Mouse (Mus musculus) thymus, postnatal 25 days (tissue): ENCODE measurements around the gene Dpt.
"Not testable (repeated sequence)": the region's sequence is repeated elsewhere in the genome, so short reads cannot be mapped to it uniquely, and the experiment has no call there.

ENCODE experiments used
- DNase-seq: peaks from one replicate; pipeline ENCODE4 v3.0.0; 2022

Gene Dpt

DNA sequence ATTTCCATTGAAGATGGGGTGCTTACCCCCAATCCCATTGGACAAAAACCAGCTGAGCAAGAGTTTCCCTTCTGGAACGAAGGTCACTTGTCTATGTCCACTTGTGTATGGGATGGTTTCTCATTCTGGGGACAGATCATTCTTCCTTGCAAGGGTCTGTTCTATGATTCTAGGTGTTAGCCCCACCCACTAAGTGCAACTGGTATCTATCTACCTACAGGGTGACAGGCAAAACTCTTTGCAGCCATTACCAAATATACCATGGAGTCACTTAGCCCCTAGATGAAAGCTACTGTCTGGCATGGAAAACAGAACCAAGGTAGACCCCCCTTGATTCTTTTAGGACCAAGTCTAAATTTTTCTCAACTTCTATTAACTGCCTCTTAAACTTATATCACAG lies 24.9 kb downstream of the Dpt start:
- DNase-seq = no peak

DNA sequence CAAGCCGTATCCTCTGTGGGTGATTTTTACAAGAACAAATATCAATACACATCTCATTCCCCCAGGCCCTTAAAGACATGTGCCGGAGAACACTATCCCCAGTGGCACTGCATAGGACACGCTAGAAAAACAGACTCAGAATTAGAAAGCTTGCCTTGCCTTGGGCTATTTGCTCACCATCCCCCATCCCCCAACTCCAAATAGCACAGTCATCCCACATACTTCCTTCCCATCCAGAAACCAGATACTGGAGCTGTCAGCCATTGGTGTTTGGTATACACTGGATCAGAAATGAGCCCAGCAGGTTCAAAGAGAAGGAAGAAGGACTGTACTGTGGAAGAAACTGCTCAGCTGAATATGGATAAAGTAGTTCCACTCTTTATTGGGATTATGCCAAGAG lies 25.4 kb downstream of the Dpt start:
- no peak for DNase-seq

DNA sequence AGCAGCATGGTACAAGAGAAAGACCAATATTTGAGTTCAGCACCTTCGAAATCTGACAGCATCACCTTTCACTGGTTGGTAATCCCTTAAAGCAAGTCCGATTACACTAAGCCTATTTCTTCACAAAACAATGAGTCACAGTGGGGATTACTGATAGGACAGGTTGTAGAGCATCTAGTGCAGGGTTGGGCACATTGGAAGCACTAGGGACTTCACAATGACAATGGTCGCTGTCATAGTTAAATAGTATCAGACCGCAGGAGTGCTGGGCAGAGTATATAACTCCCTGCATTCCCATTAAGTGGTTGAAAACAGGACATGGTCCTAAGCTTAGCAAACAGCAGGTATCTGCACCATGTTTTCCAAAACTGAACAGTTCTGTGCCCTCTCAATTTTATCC lies 25.8 kb downstream of the Dpt start:
- DNase-seq = no peak

DNA sequence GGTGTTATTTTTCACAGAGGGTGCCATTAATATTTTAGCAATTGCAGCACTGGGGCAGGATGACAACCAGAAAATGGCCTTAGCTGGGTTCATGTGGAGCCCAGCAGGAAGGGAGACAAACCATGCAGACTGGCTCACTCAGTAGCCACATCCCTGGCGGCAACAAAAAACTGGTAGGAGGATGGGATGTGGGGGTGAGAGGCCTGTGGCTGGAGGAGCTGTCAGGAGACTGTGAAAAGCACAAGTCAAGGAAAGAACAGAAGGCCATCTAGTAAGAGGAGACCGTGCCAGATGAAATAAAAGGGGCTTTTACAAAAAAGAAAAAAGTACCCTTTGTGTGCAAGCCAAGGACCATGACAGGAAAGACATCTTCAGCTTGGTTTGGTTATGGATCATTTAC lies 28.5 kb downstream of the Dpt start:
- DNase-seq = no peak

DNA sequence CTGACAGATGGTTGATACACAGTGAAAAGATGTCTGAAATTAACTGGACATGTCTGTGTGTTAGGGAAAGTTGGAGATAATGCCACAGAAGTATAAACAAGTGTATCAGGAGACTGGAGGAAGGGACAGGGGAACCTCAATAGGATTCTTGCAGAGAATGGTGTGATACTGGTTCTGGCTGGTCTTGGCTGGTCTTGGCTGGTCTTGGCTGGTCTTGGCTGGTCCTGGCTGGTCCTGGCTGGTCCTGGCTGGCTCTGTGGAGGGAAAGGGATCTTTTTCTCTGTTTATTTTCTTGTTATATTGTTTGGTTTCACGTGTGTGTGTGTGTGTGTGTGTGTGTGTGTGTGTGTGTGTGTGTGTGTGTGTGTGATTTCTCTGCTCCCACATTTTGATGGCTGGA lies 33.4 kb downstream of the Dpt start:
- no peak for DNase-seq

DNA sequence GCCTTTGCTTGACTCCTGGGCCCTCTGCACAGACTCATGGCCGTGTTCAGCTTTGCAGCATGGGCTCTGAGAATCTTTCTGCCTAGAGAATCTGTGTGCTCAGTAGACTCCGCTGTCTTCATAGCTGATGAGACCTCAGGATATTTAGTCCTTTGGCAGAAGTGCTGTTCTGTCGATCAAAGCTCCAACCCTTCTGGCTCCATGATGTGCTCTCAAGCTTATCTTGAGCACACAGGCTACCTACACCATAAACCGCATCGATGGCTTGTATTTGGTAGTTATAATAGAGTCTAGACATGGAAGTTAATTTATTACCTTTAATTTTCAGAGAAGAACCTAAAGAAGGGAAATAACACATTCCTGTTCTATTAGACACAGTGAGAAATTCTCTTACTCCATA lies 36.0 kb downstream of the Dpt start:
- no peak for DNase-seq

DNA sequence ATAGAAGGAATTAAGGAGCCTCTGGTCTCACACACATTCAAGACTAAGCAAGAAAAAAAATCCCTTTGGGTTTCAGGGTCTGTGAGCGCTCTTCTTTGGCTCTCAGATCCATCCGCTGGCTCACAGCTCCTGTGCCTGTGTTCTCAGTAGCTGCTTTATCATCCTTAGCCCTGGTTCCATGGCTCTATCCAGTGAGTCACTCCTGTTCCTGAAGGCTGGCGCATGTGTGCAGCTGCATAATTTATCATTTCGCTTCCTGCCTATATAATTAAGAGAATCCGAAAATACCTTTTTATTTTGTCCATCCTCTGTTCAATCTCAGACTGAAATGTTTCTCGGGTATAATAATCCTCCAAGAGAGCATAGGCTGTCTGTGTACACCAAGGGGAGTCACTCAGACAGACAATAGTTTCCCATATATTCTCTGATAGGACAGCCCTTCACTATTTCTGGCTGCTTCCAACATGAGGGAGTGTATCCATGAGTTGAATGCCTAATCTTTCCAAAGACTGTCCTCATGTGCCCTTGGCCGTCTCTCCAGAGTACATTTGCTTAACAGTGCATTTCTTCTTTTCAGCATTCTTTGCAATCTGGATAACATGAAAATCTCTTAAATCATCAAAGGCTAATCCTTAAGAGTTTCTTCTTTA lies 52.3 kb downstream of the Dpt start:
- DNase-seq = no peak

DNA sequence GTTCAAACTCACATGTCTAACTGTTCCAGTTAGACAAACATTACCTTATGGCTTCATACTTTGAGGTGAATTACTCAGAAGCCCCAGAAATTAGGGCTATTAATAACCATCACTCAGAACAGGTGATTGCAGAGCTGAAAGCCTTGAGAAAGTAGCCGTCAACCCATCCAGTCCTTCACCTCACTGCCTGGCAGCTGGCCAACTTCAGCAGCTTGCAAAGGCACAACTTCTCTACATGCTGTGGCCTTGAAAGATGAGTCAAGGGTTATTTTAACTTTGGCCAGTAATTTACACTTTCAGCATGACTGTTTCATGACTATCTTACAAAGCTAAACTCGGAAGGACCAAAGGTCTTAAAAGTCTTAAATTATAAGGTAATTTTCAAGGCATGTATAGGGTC lies 59.3 kb downstream of the Dpt start:
- not testable (repeated sequence) for DNase-seq

DNA sequence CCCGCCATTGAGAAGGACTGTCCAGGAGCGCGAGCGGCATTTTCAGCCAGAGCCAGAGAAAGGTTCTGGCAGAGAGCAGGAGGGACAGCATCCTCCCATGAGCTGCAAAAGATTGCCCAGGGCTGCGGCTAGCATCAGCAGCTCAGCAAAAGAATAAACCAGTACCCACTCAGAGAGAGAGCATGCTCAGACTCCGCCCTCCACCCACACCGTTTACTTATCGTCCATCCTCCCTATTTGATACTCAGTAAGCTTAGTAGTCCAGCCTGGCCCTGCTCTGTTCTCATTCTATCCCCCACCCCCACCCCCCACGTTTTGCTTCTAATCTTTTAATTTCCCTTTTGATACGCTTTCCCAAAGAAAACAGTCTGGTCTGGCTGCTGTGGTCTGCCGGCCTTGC lies 63.5 kb downstream of the Dpt start:
- no peak for DNase-seq

DNA sequence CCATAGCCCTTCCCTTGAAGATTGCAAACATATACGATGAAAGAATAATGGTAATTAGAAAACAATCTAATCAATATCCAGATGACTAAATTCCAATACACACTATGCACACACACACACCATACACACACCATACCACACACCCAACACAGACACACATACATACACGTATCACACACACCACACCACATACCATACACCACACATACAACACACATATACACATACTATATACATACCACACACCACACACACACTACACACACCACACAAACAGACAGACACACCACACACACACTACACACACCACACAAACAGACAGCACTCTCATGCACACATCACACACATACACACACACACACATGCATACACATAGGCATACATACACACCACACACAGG lies 64.3 kb downstream of the Dpt start:
- no peak for DNase-seq

DNA sequence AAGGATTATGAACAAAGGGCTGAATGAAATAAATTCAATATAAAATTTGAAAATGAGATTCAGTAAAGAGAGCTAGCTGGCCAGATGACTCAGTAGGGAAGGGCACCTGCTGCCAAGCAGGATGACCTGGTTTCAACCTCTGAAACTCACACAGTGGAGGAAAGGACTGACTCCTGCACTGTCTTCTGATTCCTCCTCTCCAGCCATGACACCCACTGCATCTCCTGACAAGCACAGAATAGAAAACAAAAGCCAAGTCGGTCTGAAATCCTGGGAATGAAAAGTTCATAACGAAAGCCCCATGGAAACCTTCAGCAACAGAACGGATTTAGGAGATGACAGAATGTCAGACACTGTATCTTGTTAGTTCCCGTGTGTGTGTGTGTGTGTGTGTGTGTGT lies 65.1 kb downstream of the Dpt start:
- DNase-seq = no peak

DNA sequence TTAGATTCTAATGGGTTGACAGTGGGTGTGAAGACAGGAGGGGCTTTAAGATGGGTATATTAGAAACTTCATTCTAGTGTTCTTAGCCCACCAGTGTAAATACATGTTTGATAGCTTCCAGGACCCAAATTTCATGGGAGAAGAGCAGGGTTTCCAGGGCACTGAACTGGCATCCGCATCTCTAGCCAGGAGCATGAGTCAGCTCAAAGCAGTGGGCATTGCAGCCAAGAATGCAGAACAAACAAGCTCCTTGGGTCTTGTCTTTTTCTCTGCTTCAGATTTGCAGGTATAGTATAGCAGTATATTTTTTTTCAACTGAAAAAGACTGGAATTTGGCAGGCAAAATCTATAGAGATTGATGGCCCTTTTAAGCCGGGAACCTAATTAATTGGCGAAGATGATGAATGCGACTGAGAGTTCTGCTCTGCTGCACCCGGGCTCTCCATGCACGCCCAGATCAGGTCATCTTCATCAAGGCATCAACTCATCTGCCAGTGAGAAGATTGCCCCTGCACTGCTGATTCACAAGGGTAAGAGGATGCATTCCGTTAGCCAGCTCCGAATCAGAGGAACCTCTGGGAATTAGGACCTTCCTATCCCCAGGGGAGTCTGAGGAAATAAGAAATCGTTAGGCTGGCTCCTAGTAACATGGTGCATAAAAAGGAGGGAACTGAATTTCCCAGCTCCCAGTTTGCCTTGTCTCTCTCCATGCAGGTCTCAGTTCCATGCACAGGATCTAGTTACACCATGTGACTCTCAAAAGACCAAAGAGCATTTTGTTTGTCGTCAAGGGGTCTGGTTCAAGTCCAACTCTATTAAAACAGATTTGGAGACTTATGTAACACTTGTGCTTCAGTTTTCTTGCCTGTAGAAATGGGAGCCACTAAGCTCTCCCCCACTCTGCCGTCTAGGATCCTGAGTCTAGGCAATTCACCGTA lies 66.8 kb downstream of the Dpt start:
- no peak for DNase-seq

DNA sequence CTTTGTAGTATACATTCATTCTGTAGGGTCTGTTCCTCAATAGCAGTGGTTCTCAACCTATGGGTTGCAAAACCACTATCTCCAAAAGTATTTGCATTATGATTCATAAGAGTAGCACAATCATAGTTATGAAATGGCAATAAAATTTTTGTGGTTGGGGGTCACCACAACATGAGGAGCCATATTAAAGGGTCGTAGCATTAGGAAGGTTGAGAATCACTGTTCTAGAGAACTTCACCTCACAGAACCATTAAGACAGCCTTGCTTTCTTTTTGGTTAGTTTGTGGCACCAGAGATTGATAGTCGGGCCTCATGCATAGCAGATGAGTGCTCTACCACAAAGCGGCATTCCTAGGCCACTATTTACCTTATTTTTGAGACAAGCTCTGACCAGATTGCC lies 68.2 kb downstream of the Dpt start:
- no peak for DNase-seq

DNA sequence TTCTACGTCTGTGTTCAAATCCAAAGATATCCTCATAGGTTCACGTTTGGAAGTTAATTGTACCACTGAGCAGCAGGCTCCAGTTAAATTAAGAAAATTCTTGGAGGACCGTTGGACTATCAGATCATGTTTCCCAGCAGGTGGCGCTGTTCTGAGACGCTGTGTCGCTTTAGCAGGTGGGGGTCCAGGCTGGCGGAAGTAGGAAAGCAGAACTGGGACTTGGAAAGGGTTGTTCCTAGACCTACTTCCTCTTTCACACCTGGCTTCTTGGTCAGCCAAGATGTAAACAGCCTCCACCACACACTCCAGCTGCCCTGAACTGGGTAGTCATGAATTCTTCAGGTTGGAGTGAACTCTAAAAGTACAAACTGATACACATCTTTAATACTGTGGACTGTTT lies 74.2 kb downstream of the Dpt start:
- DNase-seq = peak; percentile 67
